Mouse (Mus musculus): ENCODE data around the gene Map3k5. TPM values are rescaled to one million over a fixed set of nuclear protein-coding genes. Genes with fewer than 3 reads are reported as not detected.

The Map3k5 gene
- polyA plus RNA-seq, 1 experiment, result not detected

- Histone ChIP-seq H3K9me3 (ENCODE audit: control insufficient read depth, low read length) (no peaks in the 10 kb centered on the region), H3K27me3 (ENCODE audit: control insufficient read depth) (no peaks in the 10 kb centered on the region), H3K4me3 (replicated peaks) (no peak overlapping the region), H3K36me3 (ENCODE audit: control insufficient read depth) (no peaks in the 10 kb centered on the region), H3K4me1 (ENCODE audit: control insufficient read depth) (peaks cover 4% of the 10 kb centered on the region)
- TF ChIP-seq GATA1 (IDR thresholded peaks at IDR 0.05; ENCODE audit: low read length), result no peak
- TF ChIP-seq TAL1 (IDR thresholded peaks at IDR 0.05; ENCODE audit: low read length), result no peak
Observed at GRCm38 (mm10) chr10:20170605-20171088, 236.4 kb downstream of the Map3k5 start.

DNA sequence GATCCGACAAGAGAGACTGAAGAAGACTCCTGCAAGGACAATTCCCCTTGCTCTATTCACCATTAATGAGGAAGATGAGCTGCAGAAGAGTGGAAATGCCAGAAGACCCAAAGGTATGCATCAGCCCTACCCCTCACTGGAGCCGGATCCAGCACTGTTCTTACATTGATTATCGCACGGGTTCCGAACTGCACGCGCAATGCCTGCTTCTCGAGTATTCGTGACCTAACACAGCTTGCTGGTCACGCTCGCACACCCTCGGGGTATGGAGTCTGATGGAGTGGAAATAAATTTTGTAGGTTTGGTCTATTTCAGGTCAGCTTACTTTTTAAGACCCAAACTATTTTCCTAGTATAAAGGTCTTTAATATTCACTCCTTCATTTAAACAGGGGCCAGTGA lies 236.9 kb downstream of the Map3k5 start:
- H3K4me1 ChIP-seq (ENCODE audit: control insufficient read depth), result peaks cover 4% of the 10 kb centered on the region
- no peak overlapping the region for H3K4me3 ChIP-seq (replicated peaks)
- TF ChIP-seq TAL1 (IDR thresholded peaks at IDR 0.05; ENCODE audit: low read length) (no peak), GATA1 (IDR thresholded peaks at IDR 0.05; ENCODE audit: low read length) (no peak)
- no peaks in the 10 kb centered on the region for H3K9me3 ChIP-seq (ENCODE audit: control insufficient read depth, low read length)
- no peaks in the 10 kb centered on the region for H3K27me3 ChIP-seq (ENCODE audit: control insufficient read depth)
- no peaks in the 10 kb centered on the region for H3K36me3 ChIP-seq (ENCODE audit: control insufficient read depth)

DNA sequence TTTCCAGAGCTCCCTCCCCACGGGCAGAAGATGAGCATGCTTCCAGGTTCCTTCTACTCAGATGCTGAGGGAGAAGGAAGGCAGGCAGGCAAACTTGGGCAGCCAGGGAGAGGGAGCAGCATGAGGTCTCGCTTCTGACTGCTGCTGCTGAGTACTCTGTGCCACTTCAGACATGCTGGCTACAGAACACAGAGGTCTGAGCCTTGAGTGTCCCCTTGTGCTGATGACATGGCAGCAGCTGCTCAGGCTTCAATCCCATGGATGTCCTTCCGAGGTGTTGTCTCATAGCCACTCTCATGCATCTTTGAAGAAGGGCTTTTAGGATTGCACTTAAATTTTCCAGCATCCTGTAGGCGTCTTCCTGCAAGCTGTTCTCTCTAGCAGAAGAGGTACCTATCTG lies 237.5 kb downstream of the Map3k5 start:
- Histone ChIP-seq H3K36me3 (ENCODE audit: control insufficient read depth) (no peaks in the 10 kb centered on the region), H3K9me3 (ENCODE audit: control insufficient read depth, low read length) (no peaks in the 10 kb centered on the region), H3K27me3 (ENCODE audit: control insufficient read depth) (no peaks in the 10 kb centered on the region), H3K4me3 (replicated peaks) (no peak overlapping the region), H3K4me1 (ENCODE audit: control insufficient read depth) (peaks cover 4% of the 10 kb centered on the region)
- TF ChIP-seq TAL1 (IDR thresholded peaks at IDR 0.05; ENCODE audit: low read length) (no peak), GATA1 (IDR thresholded peaks at IDR 0.05; ENCODE audit: low read length) (no peak)

GRCm38 (mm10) chr10:20173733-20174132 lies 239.5 kb downstream of the Map3k5 start:
- H3K4me3 ChIP-seq (replicated peaks), result no peak overlapping the region
- no peak for TF ChIP-seq GATA1 (IDR thresholded peaks at IDR 0.05; ENCODE audit: low read length)
- TF ChIP-seq TAL1 (IDR thresholded peaks at IDR 0.05; ENCODE audit: low read length), result no peak
- H3K36me3 ChIP-seq (ENCODE audit: control insufficient read depth), result no peaks in the 10 kb centered on the region
- H3K9me3 ChIP-seq (ENCODE audit: control insufficient read depth, low read length), result no peaks in the 10 kb centered on the region
- peaks cover 9% of the 10 kb centered on the region for H3K4me1 ChIP-seq (ENCODE audit: control insufficient read depth)
- H3K27me3 ChIP-seq (ENCODE audit: control insufficient read depth), result no peaks in the 10 kb centered on the region

GRCm38 (mm10) chr10:20176054-20176453 lies 241.8 kb downstream of the Map3k5 start:
- H3K36me3 ChIP-seq (ENCODE audit: control insufficient read depth), result no peaks in the 10 kb centered on the region
- no peak overlapping the region for H3K4me3 ChIP-seq (replicated peaks)
- H3K9me3 ChIP-seq (ENCODE audit: control insufficient read depth, low read length), result no peaks in the 10 kb centered on the region
- H3K27me3 ChIP-seq (ENCODE audit: control insufficient read depth), result no peaks in the 10 kb centered on the region
- H3K4me1 ChIP-seq (ENCODE audit: control insufficient read depth), result peaks cover 16% of the 10 kb centered on the region
- TF ChIP-seq GATA1 (IDR thresholded peaks at IDR 0.05; ENCODE audit: low read length), result no peak
- TF ChIP-seq TAL1 (IDR thresholded peaks at IDR 0.05; ENCODE audit: low read length), result no peak

GRCm38 (mm10) chr10:20178807-20179605 lies 244.7 kb downstream of the Map3k5 start:
- H3K4me1 ChIP-seq (ENCODE audit: control insufficient read depth), result peaks cover 23% of the 10 kb centered on the region

GRCm38 (mm10) chr10:20181198-20181597 lies 246.9 kb downstream of the Map3k5 start:
- H3K27me3 ChIP-seq (ENCODE audit: control insufficient read depth), result no peaks in the 10 kb centered on the region
- H3K36me3 ChIP-seq (ENCODE audit: control insufficient read depth), result no peaks in the 10 kb centered on the region
- H3K9me3 ChIP-seq (ENCODE audit: control insufficient read depth, low read length), result no peaks in the 10 kb centered on the region
- H3K4me3 ChIP-seq (replicated peaks), result no peak overlapping the region
- no peak for TF ChIP-seq GATA1 (IDR thresholded peaks at IDR 0.05; ENCODE audit: low read length)
- TF ChIP-seq TAL1 (IDR thresholded peaks at IDR 0.05; ENCODE audit: low read length), result no peak
- H3K4me1 ChIP-seq (ENCODE audit: control insufficient read depth), result peaks cover 26% of the 10 kb centered on the region

More at GRCm38 (mm10) chr10:20178807-20179605, 244.7 kb downstream of the Map3k5 start:
- TF ChIP-seq GATA1 (IDR thresholded peaks at IDR 0.05; ENCODE audit: low read length) (no peak), TAL1 (IDR thresholded peaks at IDR 0.05; ENCODE audit: low read length) (no peak)
- H3K4me3 ChIP-seq (replicated peaks), result no peak overlapping the region
- H3K36me3 ChIP-seq (ENCODE audit: control insufficient read depth), result no peaks in the 10 kb centered on the region
- H3K9me3 ChIP-seq (ENCODE audit: control insufficient read depth, low read length), result no peaks in the 10 kb centered on the region
- no peaks in the 10 kb centered on the region for H3K27me3 ChIP-seq (ENCODE audit: control insufficient read depth)

DNA sequence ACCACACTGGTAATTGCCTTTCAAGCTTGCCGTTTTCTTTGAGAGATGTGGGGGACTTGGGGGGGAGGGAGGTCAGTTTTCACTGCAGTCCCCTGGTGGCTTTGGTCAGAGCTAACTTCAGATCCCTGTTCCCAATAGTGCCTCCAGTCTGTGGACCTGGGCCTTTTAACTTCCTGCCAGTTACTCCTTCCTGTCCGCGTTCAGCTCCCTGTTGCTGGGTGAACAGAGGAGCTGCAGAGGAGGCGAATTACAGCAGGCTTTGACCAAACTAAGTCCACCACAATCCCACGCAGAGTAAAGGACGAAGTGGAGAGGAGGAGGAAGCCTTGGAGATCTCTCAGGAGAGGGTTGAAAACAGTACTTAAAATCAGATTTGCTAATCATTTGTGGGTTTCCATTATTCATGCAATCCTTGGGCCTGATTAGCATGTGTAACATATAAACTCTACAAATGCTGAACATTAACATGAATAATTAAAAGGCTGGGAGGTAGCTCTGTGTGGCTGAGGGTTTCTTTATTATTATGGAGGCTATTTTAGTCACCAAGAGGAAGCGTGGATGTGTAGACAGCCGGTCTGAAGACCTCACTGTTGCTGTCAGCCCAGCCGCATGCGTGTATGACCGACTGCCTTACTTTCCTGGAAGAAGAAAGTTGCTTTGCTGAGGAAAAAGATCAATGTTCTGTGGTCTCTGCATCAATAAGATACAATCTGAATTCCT lies 247.6 kb downstream of the Map3k5 start:
- Histone ChIP-seq H3K4me1 (ENCODE audit: control insufficient read depth) (peaks cover 30% of the 10 kb centered on the region), H3K4me3 (replicated peaks) (no peak overlapping the region)

GRCm38 (mm10) chr10:20184326-20184725 lies 250.1 kb downstream of the Map3k5 start:
- Histone ChIP-seq H3K4me1 (ENCODE audit: control insufficient read depth) (peaks cover 26% of the 10 kb centered on the region), H3K9me3 (ENCODE audit: control insufficient read depth, low read length) (no peaks in the 10 kb centered on the region), H3K36me3 (ENCODE audit: control insufficient read depth) (no peaks in the 10 kb centered on the region), H3K27me3 (ENCODE audit: control insufficient read depth) (no peaks in the 10 kb centered on the region), H3K4me3 (replicated peaks) (no peak overlapping the region)
- TF ChIP-seq TAL1 (IDR thresholded peaks at IDR 0.05; ENCODE audit: low read length) (no peak), GATA1 (IDR thresholded peaks at IDR 0.05; ENCODE audit: low read length) (no peak)

More for the DNA sequence above, 247.6 kb downstream of the Map3k5 start:
- Histone ChIP-seq H3K9me3 (ENCODE audit: control insufficient read depth, low read length) (no peaks in the 10 kb centered on the region), H3K27me3 (ENCODE audit: control insufficient read depth) (no peaks in the 10 kb centered on the region), H3K36me3 (ENCODE audit: control insufficient read depth) (no peaks in the 10 kb centered on the region)
- TF ChIP-seq GATA1 (IDR thresholded peaks at IDR 0.05; ENCODE audit: low read length), result no peak
- TF ChIP-seq TAL1 (IDR thresholded peaks at IDR 0.05; ENCODE audit: low read length), result no peak
